Mouse (Mus musculus): ENCODE results near the gene Dynlrb2. TPM values are rescaled to one million over a fixed set of nuclear protein-coding genes. Genes with fewer than 3 reads are reported as not detected.

Dynlrb2 gene
- polyA plus RNA-seq (2012; rRNA removed), result 3.3 and 7.6 TPM in 2 replicates

DNA sequence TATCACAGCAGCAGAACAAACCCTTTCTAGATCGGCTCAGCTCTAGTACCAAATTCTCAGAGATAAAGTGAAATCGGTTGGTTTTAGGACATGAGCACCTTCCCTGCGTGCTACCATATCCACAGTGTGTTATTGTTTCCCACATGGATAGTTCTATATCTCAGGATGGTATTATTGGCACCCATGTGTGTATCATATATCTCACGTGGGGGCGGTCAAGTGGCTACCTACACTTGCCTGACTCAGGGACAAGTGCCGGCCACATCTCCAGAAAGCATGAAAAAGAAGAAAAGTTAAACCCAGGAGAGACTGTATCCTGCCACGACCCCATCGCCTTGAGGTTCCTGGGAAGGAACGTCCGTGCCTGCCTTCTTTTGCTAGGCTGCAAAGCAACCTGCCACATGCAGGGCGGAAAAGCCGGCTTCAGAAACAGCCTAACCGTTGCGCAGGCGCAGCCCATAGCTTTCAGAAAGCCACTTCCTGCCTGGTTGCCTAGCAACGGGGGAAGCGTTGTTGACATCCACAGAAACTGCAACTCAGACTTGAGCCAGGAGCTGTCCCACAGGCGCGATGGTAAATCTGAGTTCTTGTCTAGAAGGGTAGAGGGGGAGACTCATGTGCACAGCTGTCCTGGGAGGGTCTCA lies at the start of gene Dynlrb2:
Gene Dynlrb2, plus strand, starts transcription at position 498 of the 644 bp plus-strand sequence.
- no peaks in the 10 kb centered on the region for H3K4me1 ChIP-seq (ENCODE audit: control insufficient read depth, insufficient read depth, low read length)
- H3K4me3 ChIP-seq (ENCODE audit: insufficient read depth, low read length), result peak within 1 kb of the TSS; percentile 15
- H3K27ac ChIP-seq (ENCODE audit: insufficient read depth, low read length), result no peak within 1 kb of the TSS
- TF ChIP-seq CTCF (IDR thresholded peaks at IDR 0.05; ENCODE audit: extremely low read depth, insufficient read depth, low read length), result no peak
- TF ChIP-seq POLR2A (IDR thresholded peaks at IDR 0.05; ENCODE audit: extremely low read depth, insufficient read depth, low read length), result peak; percentile 78

DNA sequence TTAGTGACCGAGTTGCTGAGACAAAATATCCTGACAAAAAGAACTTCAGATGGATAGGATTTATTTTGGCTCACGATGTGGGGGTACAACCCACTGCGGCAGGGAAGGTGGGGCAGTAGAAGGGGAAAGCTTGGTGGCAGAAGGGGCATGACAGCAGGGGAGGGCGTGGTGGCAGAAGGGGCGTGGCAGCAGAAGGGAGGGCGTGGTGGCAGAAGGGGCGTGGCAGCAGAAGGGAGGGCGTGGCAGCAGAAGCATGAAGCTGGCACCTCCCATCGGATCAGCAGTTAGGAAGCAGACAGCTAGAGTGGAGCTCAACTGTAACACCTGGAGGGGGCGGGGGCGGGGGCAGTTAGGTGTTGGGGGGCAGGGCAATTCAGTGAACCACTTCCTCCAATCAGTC lies 46.2 kb upstream of the Dynlrb2 start:
- no peak for TF ChIP-seq CTCF (IDR thresholded peaks at IDR 0.05; ENCODE audit: extremely low read depth, insufficient read depth, low read length)
- no peak for TF ChIP-seq POLR2A (IDR thresholded peaks at IDR 0.05; ENCODE audit: extremely low read depth, insufficient read depth, low read length)
- H3K4me3 ChIP-seq (ENCODE audit: insufficient read depth, low read length), result no peak overlapping the region
- H3K27ac ChIP-seq (ENCODE audit: insufficient read depth, low read length), result no peak overlapping the region
- no peaks in the 10 kb centered on the region for H3K4me1 ChIP-seq (ENCODE audit: control insufficient read depth, insufficient read depth, low read length)

DNA sequence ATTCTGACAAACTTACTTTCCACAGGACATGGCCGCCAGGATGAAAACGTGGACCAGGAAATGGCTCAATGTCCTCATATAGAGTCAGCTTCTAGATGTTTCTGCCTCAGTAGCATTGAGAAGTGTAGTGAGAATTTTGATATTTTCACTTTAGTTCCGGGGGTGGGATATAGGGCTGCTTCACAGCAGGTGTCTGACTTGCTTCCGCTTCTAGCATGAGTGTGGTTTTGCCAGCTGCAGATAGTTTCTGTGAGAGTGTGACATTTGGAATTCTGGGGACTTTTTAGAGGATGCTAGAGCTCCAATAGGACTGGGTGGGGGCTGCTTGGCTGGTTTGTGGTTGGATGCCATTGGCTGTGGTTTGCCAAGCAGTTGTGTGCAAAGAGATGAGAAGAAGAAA lies 43.3 kb upstream of the Dynlrb2 start:
- Histone ChIP-seq H3K4me3 (ENCODE audit: insufficient read depth, low read length) (no peak overlapping the region), H3K27ac (ENCODE audit: insufficient read depth, low read length) (no peak overlapping the region), H3K4me1 (ENCODE audit: control insufficient read depth, insufficient read depth, low read length) (no peaks in the 10 kb centered on the region)
- TF ChIP-seq CTCF (IDR thresholded peaks at IDR 0.05; ENCODE audit: extremely low read depth, insufficient read depth, low read length) (no peak), POLR2A (IDR thresholded peaks at IDR 0.05; ENCODE audit: extremely low read depth, insufficient read depth, low read length) (no peak)

DNA sequence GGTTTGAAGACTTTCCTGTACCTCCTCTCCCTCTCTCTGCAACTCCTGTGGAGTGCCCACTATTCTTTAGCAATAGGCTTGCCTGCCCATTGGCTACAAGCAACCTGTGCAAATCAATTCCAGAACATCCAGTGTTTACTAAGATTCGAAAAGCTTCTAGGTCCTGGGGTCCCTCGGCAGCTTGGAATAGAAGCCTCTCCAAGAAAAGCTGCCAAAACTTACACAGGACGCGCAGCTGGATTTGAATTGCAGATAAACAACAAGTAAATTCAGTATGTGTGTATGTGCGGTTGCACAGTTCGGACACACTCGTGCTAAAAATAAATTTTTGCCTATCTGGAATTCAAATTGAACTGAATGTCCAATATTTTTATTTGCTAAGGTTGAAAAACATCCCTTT lies 38.2 kb upstream of the Dynlrb2 start:
- TF ChIP-seq POLR2A (IDR thresholded peaks at IDR 0.05; ENCODE audit: extremely low read depth, insufficient read depth, low read length), result no peak
- no peak for TF ChIP-seq CTCF (IDR thresholded peaks at IDR 0.05; ENCODE audit: extremely low read depth, insufficient read depth, low read length)
- Histone ChIP-seq H3K4me1 (ENCODE audit: control insufficient read depth, insufficient read depth, low read length) (no peaks in the 10 kb centered on the region), H3K27ac (ENCODE audit: insufficient read depth, low read length) (no peak overlapping the region), H3K4me3 (ENCODE audit: insufficient read depth, low read length) (no peak overlapping the region)

DNA sequence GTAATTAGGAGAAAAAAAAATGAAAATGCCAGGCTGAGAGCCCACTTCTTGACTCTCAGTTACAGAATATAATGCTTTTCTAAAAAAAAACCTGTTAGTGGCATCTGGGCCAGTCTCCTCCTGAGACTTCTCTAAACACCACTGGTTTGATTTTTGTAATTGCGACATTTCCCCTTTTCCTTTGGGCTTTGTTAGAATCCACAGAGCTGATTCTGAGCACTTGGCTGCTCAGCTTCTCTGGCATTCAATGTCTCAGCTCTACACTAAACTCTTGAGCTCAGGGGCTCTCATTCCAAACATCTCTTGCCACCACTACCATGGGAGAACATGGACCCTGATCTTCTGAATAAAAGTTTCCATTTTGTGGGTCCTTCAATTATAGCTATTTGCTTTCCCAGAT lies 37.7 kb upstream of the Dynlrb2 start:
- no peak overlapping the region for H3K4me3 ChIP-seq (ENCODE audit: insufficient read depth, low read length)
- H3K4me1 ChIP-seq (ENCODE audit: control insufficient read depth, insufficient read depth, low read length), result no peaks in the 10 kb centered on the region
- no peak overlapping the region for H3K27ac ChIP-seq (ENCODE audit: insufficient read depth, low read length)
- TF ChIP-seq CTCF (IDR thresholded peaks at IDR 0.05; ENCODE audit: extremely low read depth, insufficient read depth, low read length), result no peak
- TF ChIP-seq POLR2A (IDR thresholded peaks at IDR 0.05; ENCODE audit: extremely low read depth, insufficient read depth, low read length), result no peak

DNA sequence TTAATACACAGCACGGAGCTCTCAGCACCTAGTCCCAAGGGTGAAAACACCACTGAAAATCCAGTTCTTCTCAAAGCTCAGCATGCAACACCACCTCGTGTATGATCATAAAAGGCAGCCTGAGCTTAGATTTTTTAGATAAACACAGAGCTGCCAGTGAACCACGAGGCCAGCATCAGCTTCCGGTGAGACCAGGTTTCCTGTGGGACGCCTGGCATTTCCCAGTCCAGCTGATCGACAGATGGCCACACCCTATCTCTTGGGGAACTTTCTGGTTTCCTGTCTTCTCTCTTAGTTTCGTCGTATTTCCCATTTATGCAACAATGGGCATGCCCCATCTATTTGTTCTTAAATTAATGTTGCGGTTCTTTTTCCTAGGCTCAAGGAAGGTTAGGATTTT lies 26.8 kb upstream of the Dynlrb2 start:
- Histone ChIP-seq H3K27ac (ENCODE audit: insufficient read depth, low read length) (no peak overlapping the region), H3K4me1 (ENCODE audit: control insufficient read depth, insufficient read depth, low read length) (no peaks in the 10 kb centered on the region), H3K4me3 (ENCODE audit: insufficient read depth, low read length) (no peak overlapping the region)
- TF ChIP-seq CTCF (IDR thresholded peaks at IDR 0.05; ENCODE audit: extremely low read depth, insufficient read depth, low read length) (no peak), POLR2A (IDR thresholded peaks at IDR 0.05; ENCODE audit: extremely low read depth, insufficient read depth, low read length) (no peak)

DNA sequence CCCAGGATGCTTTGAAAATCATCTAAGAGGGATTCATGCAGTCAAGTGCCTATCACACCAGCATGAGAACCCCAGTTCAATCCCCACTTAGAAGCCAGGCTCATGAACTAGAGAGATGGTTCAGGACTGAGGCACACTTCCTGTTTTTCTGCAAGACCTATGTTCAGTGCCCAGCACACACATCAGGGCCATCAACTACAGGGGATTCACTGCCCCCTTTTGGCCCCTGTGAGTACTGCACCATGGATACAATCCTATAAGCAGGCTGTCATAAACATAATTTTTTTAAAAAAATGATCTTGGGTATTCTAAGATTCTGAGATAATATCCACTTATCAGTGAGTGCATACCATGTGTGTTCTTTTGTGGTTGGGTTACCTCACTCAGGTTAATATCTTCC lies 26.1 kb upstream of the Dynlrb2 start:
- H3K4me3 ChIP-seq (ENCODE audit: insufficient read depth, low read length), result no peak overlapping the region
- TF ChIP-seq POLR2A (IDR thresholded peaks at IDR 0.05; ENCODE audit: extremely low read depth, insufficient read depth, low read length) (no peak), CTCF (IDR thresholded peaks at IDR 0.05; ENCODE audit: extremely low read depth, insufficient read depth, low read length) (no peak)
- no peak overlapping the region for H3K27ac ChIP-seq (ENCODE audit: insufficient read depth, low read length)
- H3K4me1 ChIP-seq (ENCODE audit: control insufficient read depth, insufficient read depth, low read length), result no peaks in the 10 kb centered on the region

DNA sequence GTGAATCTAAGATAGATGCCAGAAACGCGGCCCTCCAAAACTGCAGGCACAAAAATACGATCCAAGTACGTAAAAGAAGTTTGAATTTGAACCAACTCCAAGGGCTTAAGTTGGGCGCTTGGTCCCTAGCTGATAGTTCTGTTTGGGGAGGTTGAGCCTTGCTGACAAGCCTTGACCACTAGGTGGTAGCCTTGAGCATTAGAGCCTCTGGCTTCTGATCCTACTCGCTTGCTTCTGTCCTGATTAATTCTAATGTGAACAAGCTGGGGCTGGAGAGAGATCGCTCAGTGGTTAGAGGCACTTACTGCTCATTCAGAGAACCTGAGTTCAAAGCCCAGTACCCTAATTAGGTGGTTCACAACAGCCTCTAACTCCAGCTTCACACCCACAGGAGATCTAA lies 23.9 kb upstream of the Dynlrb2 start:
- TF ChIP-seq CTCF (IDR thresholded peaks at IDR 0.05; ENCODE audit: extremely low read depth, insufficient read depth, low read length), result peak; percentile 87
- TF ChIP-seq POLR2A (IDR thresholded peaks at IDR 0.05; ENCODE audit: extremely low read depth, insufficient read depth, low read length), result no peak

DNA sequence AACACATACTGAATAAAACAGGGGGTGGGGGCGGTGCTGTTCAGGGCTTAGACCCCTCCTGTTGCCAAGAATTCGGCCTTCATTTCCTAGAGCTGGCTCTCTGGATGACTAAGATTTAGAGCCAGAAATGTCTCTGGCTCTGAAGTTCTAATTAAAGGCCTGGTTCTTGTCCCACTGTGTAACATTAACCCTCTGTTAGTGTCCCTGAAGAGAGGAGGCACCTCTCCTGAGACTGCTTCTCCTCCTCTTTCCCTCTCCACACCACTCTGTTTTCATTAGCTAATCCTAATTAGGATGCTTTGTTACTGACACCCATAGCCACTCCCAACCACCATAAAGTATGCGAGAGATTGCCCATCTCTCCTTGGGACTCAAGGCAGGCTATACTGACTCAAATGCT lies 22.0 kb upstream of the Dynlrb2 start:
- H3K27ac ChIP-seq (ENCODE audit: insufficient read depth, low read length), result no peak overlapping the region
- no peak overlapping the region for H3K4me3 ChIP-seq (ENCODE audit: insufficient read depth, low read length)
- no peak for TF ChIP-seq CTCF (IDR thresholded peaks at IDR 0.05; ENCODE audit: extremely low read depth, insufficient read depth, low read length)
- H3K4me1 ChIP-seq (ENCODE audit: control insufficient read depth, insufficient read depth, low read length), result no peaks in the 10 kb centered on the region

More for the DNA sequence above, 23.9 kb upstream of the Dynlrb2 start:
- H3K4me3 ChIP-seq (ENCODE audit: insufficient read depth, low read length), result no peak overlapping the region
- no peaks in the 10 kb centered on the region for H3K4me1 ChIP-seq (ENCODE audit: control insufficient read depth, insufficient read depth, low read length)
- H3K27ac ChIP-seq (ENCODE audit: insufficient read depth, low read length), result no peak overlapping the region

DNA sequence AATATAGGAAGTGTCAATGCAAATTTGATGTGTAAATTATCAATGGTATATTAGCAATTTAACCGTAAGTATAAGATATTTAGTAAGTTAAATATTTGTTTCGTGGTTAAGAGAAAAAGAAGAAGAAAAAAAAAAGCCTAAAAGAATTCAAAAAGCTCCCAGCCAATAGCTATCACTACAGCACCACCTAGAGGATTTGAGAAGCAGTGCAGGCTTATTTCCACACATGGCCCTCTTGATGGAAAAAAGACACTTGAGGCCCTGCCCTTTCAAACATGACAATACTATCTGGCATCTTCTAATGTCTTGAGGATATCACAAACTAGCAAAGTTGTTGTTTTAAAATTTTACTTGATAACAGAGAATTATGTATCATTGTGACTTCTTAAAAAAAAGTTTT lies 20.7 kb upstream of the Dynlrb2 start:
- Histone ChIP-seq H3K27ac (ENCODE audit: insufficient read depth, low read length) (no peak overlapping the region), H3K4me3 (ENCODE audit: insufficient read depth, low read length) (no peak overlapping the region), H3K4me1 (ENCODE audit: control insufficient read depth, insufficient read depth, low read length) (no peaks in the 10 kb centered on the region)
- peak; percentile 56; the same call in 1 of the 2 replicates for TF ChIP-seq CTCF (IDR thresholded peaks at IDR 0.05; ENCODE audit: extremely low read depth, insufficient read depth, low read length)
- no peak for TF ChIP-seq POLR2A (IDR thresholded peaks at IDR 0.05; ENCODE audit: extremely low read depth, insufficient read depth, low read length)
